Mouse (Mus musculus) embryo, embryonic 9.5 days (tissue): ENCODE measurements around the gene Baat.
"Not testable (repeated sequence)": the region's sequence is repeated elsewhere in the genome, so short reads cannot be mapped to it uniquely, and the experiment has no call there.

Experiments used
- DNase-seq: peaks from one replicate; pipeline ENCODE4 v3.0.0-alpha.2; 2017; ENCODE audit errors: extremely low spot score

Gene Baat

DNA sequence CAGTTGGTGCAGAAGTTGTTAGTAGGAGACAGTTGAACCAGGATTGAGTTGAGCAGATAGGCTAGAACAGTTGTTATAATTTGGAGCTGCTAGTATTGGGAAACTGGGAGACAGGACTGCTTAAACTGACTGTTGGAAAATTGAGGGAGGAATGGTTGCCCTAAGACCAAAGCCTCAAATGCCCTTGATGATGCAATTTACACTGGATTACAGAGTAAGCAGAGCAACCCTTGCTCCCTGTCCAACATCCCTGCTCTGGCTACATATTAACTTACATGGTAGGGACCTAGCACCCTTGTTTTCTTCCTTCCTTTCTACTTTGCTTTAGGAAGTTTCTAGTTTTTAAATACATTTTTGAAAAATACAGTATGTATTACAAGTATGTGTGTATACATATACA is 20.9 kb downstream of the Baat start:
- no peak for DNase-seq

- peak; percentile 4 for DNase-seq
Measured at GRCm38 (mm10) chr4:49480896-49481295, 25.5 kb downstream of the Baat start.

- DNase-seq = peak; percentile 8
Measured at GRCm38 (mm10) chr4:49480104-49480760, 26.1 kb downstream of the Baat start.

- DNase-seq = not testable (repeated sequence)
Measured at GRCm38 (mm10) chr4:49479035-49479434, 27.3 kb downstream of the Baat start.

DNA sequence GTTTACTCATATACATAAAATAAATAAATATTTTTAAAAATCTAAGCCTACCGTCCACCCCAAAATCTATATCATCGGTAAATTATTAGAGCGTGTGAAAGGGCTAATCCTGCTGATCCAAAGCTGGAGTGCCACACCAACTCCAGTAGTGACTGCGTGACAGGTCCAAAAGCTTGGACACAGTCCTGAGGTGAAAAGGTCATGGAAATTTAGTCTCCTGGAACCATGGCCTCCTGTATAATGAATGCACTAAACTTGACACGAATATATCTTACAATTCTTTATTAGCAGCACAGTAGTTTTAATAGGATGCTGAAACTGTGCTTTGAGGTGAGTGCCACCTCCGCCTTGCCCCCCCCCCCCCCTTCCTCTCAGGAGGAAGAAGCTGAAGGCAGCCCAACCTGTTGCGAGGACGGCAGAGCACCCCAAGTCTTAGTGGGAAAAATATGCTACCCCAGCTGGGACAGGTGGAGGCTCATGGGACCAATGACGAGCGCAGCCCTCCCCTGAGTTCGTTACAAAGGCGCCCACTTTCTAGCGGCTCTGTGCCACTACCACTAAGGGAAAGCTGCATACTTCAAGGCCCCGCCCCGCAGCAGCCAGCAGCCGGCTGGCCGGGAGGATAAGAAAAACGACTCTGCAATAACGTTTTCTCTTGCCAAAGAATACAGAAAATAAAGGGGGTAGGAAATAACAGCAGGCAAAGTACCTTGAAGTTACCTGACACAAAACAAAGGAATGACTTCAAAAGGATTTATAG is 28.1 kb downstream of the Baat start:
- DNase-seq = peak; percentile 40

GRCm38 (mm10) chr4:49474583-49474982 is 31.8 kb downstream of the Baat start:
- no peak for DNase-seq

DNA sequence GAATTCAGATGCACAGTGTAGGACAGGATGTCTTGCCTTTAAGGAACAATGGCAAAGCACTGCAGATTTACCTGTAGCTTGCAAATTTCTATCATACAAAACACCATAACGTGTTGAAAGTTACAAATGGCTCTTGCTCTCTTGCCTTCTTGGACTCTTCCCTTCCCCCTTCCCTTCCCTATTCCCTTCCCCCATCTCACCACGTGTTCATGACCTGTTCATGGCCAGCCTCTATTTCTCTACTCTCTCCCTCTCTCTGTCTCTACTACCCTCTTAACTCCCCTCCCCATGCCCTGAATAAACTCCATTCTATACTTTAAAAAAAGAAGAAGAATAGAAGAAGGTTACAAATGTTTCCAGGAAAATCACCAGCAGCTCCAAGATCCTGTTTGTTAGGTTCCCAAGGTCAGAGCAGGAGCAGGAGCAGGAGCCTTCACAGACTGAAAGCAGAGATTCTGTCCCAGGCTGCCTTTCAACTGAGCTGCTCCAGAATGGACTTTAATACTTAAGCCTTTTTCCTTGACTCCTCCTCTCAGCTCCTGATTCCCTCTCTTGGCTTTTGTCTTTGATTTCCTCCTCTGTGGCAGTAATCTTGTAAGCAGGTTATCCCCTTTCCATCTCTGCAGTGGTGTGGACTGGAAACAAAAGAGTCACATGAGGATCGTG is 32.8 kb downstream of the Baat start, which contains the start of gene Acnat1:
Gene Acnat1 (minus strand): TSS at position 478 of the 666 bp plus-strand sequence.
- no peak for DNase-seq

DNA sequence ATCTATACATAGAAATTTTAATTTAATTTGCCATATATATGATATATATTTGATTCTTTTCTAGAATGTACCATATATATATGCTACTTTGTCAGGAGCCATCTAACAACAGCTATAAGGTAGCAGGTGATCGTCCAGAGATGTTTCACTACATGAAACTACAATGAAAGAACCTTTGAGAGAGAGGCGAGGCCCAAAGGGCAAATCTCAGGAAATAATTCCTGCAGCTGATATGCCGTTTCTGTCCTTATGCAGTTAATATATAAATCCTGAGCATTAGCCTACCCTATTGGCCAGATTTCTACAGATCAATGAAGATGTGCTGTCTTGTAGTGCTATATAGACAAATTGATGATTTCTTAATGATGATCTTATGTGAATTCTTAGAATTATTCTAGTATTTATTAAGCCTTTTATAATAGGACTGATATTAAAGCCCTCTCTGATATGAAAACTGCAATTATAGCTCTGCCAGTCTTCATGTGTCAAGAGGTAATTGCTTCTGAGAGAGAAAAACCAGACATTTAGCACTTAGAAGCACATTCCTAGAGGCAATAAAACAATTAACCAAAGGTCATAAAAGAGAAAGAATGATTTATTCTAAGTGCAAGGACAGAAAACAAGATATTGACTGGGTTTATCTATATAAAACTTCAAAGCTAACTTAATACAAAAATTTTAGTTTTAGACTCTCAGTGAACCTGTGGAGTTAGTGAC is 36.8 kb downstream of the Baat start:
- DNase-seq = no peak

- no peak for DNase-seq
Measured at GRCm38 (mm10) chr4:49467360-49467759, 39.0 kb downstream of the Baat start.

GRCm38 (mm10) chr4:49456171-49456570 is 50.2 kb downstream of the Baat start:
- DNase-seq = no peak

DNA sequence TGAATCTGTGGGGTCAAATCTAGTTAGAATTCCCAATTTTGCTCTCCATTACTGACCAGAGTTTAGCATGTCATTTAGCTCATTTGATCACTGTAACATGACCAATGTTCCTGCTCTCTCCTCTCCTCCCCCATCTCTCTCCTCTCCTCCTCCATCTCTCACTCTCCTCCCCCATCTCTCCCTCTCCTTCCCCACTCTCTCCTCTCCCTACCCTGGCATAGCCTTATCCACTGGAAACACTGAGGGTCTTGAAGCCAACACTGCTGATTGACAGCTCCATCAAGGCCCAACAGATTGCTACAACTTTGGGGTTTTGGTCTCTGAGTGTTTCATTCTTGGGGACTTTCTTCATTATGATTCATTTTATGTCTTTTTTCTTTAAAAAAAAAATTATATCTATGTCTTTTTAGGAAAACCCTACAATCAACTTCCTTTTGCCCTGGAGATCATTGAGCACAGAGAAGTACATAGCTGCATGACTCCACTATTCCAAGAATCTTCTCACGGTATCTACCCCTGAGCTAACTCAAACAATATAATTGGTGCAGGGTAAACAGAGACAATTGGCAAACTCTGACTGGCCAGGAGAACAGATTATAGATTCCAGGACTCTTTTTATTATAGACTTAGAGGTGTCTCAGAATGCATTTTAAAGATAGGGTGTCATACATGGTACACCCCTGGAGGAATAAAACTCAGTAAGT is 54.4 kb downstream of the Baat start:
- DNase-seq = no peak

GRCm38 (mm10) chr4:49451133-49451847 is 55.1 kb downstream of the Baat start:
- DNase-seq = not testable (repeated sequence)
